Mouse (Mus musculus): Measurements from ENCODE around the gene Boc.
A peak's percentile ranks its signal among the peaks of the same experiment; 100 is the strongest.

The Boc gene

DNA sequence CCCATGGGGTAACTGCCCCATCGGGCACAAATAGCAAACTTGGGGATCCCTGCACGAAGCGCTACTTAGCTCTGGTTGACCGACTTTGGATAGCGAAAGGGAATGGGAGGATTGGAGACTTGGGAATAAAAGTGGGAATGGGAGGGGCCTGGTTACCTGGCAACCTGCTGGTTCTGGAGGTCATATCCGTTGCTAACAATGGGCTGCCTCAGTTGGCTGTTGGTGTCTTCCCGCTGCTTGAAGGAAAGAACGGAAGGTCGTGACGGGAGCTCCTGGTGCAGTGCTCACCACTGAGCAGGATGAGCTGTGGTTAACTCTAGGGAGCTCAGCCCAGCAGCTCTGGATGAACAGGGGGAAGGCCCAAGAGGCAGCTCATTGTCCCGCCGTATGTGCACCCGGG lies 71.5 kb downstream of the Boc start:
- DNase-seq (ENCODE audit: low spot score), result no peak

- DNase-seq (ENCODE audit: low spot score), result no peak
These were observed 72.1 kb downstream of the Boc start for GRCm38 (mm10) chr16:44486612-44487011.

- no peak for DNase-seq (ENCODE audit: low spot score)
These were observed 73.0 kb downstream of the Boc start for GRCm38 (mm10) chr16:44485691-44486090.

- no peak for DNase-seq (ENCODE audit: low spot score)
These were observed 73.9 kb downstream of the Boc start for GRCm38 (mm10) chr16:44484831-44485230.

GRCm38 (mm10) chr16:44484079-44484478 lies 74.6 kb downstream of the Boc start:
- peak; percentile 52 for DNase-seq (ENCODE audit: low spot score)

DNA sequence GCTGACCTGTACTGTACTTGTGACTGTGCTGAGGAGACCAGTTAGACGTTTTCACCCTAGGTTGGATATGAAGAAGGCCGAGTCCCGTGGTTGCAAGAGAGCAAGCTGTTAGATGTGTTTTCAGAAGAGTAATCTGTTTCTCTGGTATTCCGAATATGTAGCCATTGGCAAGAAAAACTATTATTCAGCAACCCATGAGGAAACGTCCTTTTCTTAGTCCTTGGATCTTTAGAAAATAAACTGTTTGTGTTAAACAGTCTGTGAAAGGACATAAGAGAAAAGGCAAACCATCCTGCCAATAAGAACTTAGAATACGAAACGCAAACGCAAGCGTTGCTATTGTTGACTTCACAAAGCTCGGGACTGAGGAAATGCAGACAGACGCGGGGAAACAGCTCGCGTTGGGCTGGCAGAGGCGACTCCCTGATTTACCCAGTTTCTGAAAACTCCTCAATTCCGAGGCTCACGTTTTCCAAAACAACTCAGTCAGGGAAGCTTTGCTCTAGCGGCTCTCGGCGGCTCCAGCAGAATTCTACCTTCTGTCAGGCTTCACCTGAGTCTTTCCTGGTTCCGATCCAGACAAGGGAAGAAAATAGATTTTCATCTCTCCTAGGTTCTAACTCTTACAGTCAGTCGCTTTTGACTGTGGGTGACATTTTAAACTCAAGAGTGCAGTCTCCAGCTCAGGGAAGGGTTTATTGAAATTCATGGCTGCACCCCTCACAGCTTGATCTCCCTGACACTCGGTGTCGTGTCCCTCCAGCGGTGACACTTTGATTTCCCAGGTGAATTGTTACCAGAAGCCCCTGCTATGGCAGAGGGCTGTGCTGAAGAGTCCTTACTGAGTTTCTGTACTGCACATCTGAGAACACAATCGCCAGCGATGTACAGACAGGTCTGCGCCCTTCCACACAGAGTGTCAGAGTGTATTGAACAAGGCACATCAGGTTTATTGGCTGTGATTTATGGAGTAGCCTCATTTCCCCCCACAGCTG lies 76.8 kb downstream of the Boc start:
- no peak for DNase-seq (ENCODE audit: low spot score)

DNA sequence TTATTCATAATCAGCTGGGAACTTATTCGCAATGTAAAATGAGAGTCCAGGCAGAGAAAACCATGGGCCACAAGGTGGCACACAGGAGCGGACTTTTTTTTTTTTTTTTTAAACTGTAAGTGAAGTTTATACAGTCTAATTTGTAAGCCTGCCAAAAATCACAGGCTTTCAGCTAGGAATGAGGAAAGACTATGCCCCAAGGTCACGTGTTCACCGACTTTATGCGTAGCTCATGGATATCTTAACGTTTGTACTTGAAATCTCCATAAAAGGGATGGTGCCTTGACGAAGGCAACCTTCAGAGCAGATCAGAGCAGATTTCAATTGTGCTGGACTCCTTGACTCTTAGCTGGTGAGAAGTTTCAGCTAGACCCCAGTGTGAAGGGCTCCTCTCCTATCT lies 78.1 kb downstream of the Boc start:
- no peak for DNase-seq (ENCODE audit: low spot score)

DNA sequence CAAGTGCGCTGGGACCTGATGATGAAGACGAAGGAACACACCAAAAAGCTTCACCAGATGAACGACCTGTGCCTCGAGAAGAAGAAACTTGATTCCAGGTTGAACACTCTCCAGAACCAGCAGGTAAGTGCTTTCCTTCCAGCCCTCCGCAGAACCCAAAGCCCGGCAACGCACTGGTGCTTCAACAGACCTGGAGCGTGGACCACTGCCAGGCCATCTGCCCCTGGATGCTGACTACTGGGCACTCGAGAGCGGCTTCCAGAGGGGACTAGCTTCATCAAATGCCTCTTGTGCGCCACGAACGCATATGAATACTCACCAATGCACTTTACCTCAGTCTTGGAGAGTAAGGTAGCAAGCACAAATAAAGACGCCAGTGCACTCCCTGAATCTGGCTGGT lies 78.8 kb downstream of the Boc start:
- no peak for DNase-seq (ENCODE audit: low spot score)

GRCm38 (mm10) chr16:44478767-44479166 lies 79.9 kb downstream of the Boc start:
- DNase-seq (ENCODE audit: low spot score), result no peak

DNA sequence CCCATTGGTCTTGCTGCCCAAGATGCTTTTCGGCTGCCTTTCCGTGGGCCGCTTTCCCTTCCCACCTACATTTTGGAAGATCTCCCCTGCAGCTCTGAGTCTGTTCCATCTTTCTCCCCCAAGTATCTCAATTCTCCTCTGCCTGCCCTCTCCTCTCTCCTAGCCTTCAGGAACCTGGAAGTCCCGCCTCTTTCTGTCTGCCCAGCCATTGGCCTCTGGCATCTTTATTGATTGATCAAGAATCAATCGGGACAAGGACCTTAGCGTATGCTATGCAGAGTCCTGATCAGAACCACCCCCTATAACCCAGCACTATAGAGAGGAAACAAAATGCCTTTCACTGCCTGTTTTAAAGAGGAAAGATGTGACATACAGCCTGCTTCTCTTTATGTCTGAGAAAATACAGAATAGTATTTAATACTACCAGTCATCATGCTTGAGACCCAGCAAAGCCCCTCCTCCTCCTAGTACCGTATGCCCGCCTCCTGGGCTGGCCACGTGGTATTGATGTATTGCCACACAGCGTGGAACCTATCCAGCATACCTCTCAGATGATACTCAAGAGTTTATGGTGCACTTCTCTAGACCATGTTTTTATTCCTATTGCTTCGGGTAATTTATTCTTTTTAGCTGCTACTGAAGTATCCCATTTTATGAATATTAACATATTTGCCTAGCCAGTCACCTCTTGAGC lies 82.9 kb downstream of the Boc start:
- DNase-seq (ENCODE audit: low spot score), result no peak

GRCm38 (mm10) chr16:44475281-44475680 lies 83.4 kb downstream of the Boc start:
- DNase-seq (ENCODE audit: low spot score), result no peak

- no peak for DNase-seq (ENCODE audit: low spot score)
These were observed 97.8 kb downstream of the Boc start for GRCm38 (mm10) chr16:44460922-44461321.

DNA sequence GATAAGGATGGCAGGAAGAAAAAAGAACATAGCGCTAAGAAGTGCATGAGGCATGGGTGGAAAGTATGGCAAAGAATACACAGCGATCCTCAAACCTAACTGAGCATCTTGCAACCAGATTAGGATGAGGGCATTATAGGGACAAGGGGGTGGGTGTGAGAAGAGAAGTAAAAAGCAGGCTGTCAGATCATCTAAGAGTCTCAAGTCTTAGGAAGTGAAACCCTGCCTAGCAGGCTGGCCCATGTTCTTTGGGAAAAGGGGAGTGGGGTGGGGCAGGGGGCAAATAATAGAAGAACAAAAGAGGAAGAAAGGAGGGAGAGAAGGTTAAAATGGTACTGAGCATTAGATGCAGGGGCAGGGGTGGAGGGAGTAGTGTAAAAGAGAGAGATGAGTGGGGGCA lies 99.9 kb downstream of the Boc start:
- DNase-seq (ENCODE audit: low spot score), result no peak

GRCm38 (mm10) chr16:44457858-44458257 lies 100.8 kb downstream of the Boc start:
- no peak for DNase-seq (ENCODE audit: low spot score)

DNA sequence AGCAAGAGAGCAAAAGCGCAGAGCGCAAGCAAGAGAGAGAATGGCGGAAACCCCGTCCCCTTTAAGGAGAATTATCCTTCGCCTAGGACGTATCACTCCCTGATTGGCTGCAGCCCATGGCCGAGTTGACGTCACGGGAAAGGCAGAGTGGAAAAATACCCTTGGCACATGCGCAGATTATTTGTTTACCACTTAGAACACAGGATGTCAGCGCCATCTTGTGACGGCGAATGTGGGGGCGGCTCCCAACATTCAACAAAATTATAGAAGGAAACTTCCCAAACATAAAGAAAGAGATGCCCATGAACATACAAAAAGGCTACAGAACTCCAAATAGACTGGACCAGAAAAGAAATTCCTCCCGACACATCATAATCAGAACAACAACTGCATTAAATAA lies 116.8 kb downstream of the Boc start:
- peak; percentile 75 for DNase-seq (ENCODE audit: low spot score)

DNA sequence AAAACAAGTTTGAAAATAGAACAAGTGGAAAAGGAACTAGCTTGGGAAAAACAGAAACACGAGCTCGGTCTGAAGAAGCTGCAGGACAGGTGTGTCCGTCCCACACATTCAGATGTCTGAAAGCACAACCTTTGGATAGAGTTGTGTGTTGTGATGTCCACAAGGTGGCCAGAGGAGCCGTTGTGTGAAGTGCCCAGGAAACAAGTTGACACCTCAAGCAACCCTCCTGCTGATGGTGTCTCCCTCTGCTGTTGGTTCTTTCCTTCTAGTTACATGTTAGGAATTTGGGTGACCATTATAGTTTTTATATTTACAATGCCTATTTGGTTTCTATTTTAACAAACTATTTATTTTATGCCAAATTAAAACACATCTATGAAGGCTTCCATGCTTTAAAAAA lies 123.2 kb downstream of the Boc start:
- DNase-seq (ENCODE audit: low spot score), result no peak

Measured in MN1 (cell line).